Mouse (Mus musculus) hindbrain, embryonic 16.5 days (tissue): ENCODE results near the gene Ppp1r12b. TPM values are rescaled to one million over a fixed set of nuclear protein-coding genes. Genes with fewer than 3 reads are reported as not detected.
A peak's percentile ranks its signal among the peaks of the same experiment; 100 is the strongest.
"Not testable (repeated sequence)": the region's sequence is repeated elsewhere in the genome, so short reads cannot be mapped to it uniquely, and the experiment has no call there.

Source experiments
- ATAC-seq: fragments of 200-750 bp; cut with Nextera tagmentation; 2 replicates; pipeline ENCODE4 v1.8.0; 2017; ENCODE audit warnings: moderate TSS enrichment, moderate library complexity
- H3K27ac ChIP-seq: fragments of 300-500 bp; sonication (generic); 2 replicates; pipeline ENCODE4 v1.5.1; 2014; ENCODE audit warnings: low read depth, mild to moderate bottlenecking, control low read depth, low read length, moderate library complexity
- H3K27me3 ChIP-seq: fragments of 300-500 bp; sonication (generic); replicated peaks from 2 replicates; pipeline ENCODE4 v1.6.1; 2014; ENCODE audit warnings: low read length; ENCODE audit not compliant: control insufficient read depth, insufficient read depth
- H3K36me3 ChIP-seq: fragments of 300-500 bp; sonication (generic); 2 replicates; pipeline ENCODE4 v1.6.1; 2014; ENCODE audit warnings: mild to moderate bottlenecking, low read length, moderate library complexity, mixed read lengths; ENCODE audit not compliant: control insufficient read depth, insufficient read depth
- H3K4me1 ChIP-seq: fragments of 300-500 bp; sonication (generic); 2 replicates; pipeline ENCODE4 v1.6.1; 2014; ENCODE audit warnings: low read depth, low read length; ENCODE audit not compliant: control insufficient read depth, insufficient read depth
- H3K4me2 ChIP-seq: fragments of 300-500 bp; sonication (generic); 2 replicates; pipeline ENCODE4 v1.6.1; 2014; ENCODE audit warnings: mild to moderate bottlenecking, low read length, control low read depth, moderate library complexity
- H3K4me3 ChIP-seq: fragments of 300-500 bp; sonication (generic); 2 replicates; pipeline ENCODE4 v1.5.1; 2014; ENCODE audit warnings: mild to moderate bottlenecking, low read length, control low read depth, moderate library complexity
- H3K9ac ChIP-seq: fragments of 300-500 bp; sonication (generic); 2 replicates; pipeline ENCODE4 v1.6.1; 2014; ENCODE audit warnings: low read depth, mild to moderate bottlenecking, control low read depth, low read length, moderate library complexity
- H3K9me3 ChIP-seq: fragments of 300-500 bp; sonication (generic); 2 replicates; pipeline ENCODE4 v1.6.1; 2014; ENCODE audit warnings: mild to moderate bottlenecking, low read length, moderate library complexity; ENCODE audit not compliant: control insufficient read depth
- WGBS: fragments of 180-500 bp; shearing (Covaris S2); extraction: QIAGEN DNeasy Blood & Tissue Kit; methylation state at CpG from one replicate; pipeline ENCODE4 v1.1.7; 2014; 5-methylcytosine and 5-hydroxymethylcytosine counted together
- polyA plus RNA-seq: library from polyadenylated mRNA; unstranded; fragments of >200 nt; fragmentation: Nextera tagmentation; extraction: Ambion mirVana; gene quantifications from 2 replicates; pipeline ENCODE4 v1.2.1, GENCODE M21; 2015

Gene Ppp1r12b
- polyA plus RNA-seq, 1 experiment from 2014 or later = 13.4 TPM

- Histone ChIP-seq H3K4me3 (no peak overlapping the region), H3K9ac (no peak overlapping the region), H3K27ac (no peak overlapping the region), H3K36me3 (no peaks in the 10 kb centered on the region), H3K4me1 (peaks cover 5% of the 10 kb centered on the region), H3K4me2 (no peak overlapping the region), H3K9me3 (no peaks in the 10 kb centered on the region), H3K27me3 (no peaks in the 10 kb centered on the region)
- ATAC-seq = no peak
- 94% methylated on average over 3 of the region's 3 CpGs for WGBS
These were observed 105.4 kb downstream of the Ppp1r12b start for GRCm38 (mm10) chr1:134850361-134850760.

- no peak for ATAC-seq
- no peaks in the 10 kb centered on the region for H3K27me3 ChIP-seq
- H3K4me2 ChIP-seq = no peak overlapping the region
- H3K9me3 ChIP-seq = no peaks in the 10 kb centered on the region
- no peaks in the 10 kb centered on the region for H3K36me3 ChIP-seq
- H3K27ac ChIP-seq = no peak overlapping the region
- peaks cover 5% of the 10 kb centered on the region for H3K4me1 ChIP-seq
- 77% methylated on average over 9 of the region's 9 CpGs for WGBS
- H3K4me3 ChIP-seq = no peak overlapping the region
- H3K9ac ChIP-seq = no peak overlapping the region
These were observed 107.9 kb downstream of the Ppp1r12b start for GRCm38 (mm10) chr1:134847851-134848250.

- no peaks in the 10 kb centered on the region for H3K9me3 ChIP-seq
- no peaks in the 10 kb centered on the region for H3K27me3 ChIP-seq
- 0 out of 2 replicates have a peak, but pooled peaks have one; percentile 11 for ATAC-seq
- no peak overlapping the region for H3K9ac ChIP-seq
- H3K27ac ChIP-seq = peak overlapping the region; percentile 45; the same call in 1 of the 2 replicates
- 0 out of 2 replicates have a peak, but pooled peaks cover 2% of the 10 kb centered on the region for H3K36me3 ChIP-seq
- 65% methylated on average over 10 of the region's 10 CpGs for WGBS
- no peak overlapping the region for H3K4me3 ChIP-seq
- peaks cover 5% of the 10 kb centered on the region for H3K4me1 ChIP-seq
- H3K4me2 ChIP-seq = no peak overlapping the region
These were observed 109.3 kb downstream of the Ppp1r12b start for GRCm38 (mm10) chr1:134846295-134846988.

- H3K4me2 ChIP-seq = no peak overlapping the region
- no peaks in the 10 kb centered on the region for H3K9me3 ChIP-seq
- 0 out of 2 replicates have a peak, but pooled peaks cover 2% of the 10 kb centered on the region for H3K36me3 ChIP-seq
- no peaks in the 10 kb centered on the region for H3K27me3 ChIP-seq
- ATAC-seq = no peak
- no peak overlapping the region for H3K9ac ChIP-seq
- peaks cover 5% of the 10 kb centered on the region for H3K4me1 ChIP-seq
- no peak overlapping the region for H3K4me3 ChIP-seq
- no peak overlapping the region for H3K27ac ChIP-seq
- WGBS = 92% methylated on average over 6 of the region's 6 CpGs
These were observed 112.4 kb downstream of the Ppp1r12b start for GRCm38 (mm10) chr1:134843369-134843768.

- ATAC-seq = no peak
- Histone ChIP-seq H3K4me2 (no peak overlapping the region), H3K9me3 (no peaks in the 10 kb centered on the region), H3K4me3 (no peak overlapping the region), H3K27me3 (no peaks in the 10 kb centered on the region), H3K9ac (no peak overlapping the region), H3K27ac (no peak overlapping the region), H3K36me3 (peaks cover 15% of the 10 kb centered on the region), H3K4me1 (no peaks in the 10 kb centered on the region)
- WGBS = 56% methylated on average over 10 of the region's 10 CpGs
These were observed 118.7 kb downstream of the Ppp1r12b start for GRCm38 (mm10) chr1:134836909-134837480.

GRCm38 (mm10) chr1:134830881-134831280, 124.9 kb downstream of the Ppp1r12b start:
- H3K4me1 ChIP-seq, H3K27me3 ChIP-seq, H3K27ac ChIP-seq, H3K9me3 ChIP-seq, ATAC-seq, H3K9ac ChIP-seq, H3K4me3 ChIP-seq, H3K4me2 ChIP-seq: not testable (repeated sequence)
- WGBS = 82% methylated on average over 3 of the region's 3 CpGs
- peaks cover 14% of the 10 kb centered on the region for H3K36me3 ChIP-seq

GRCm38 (mm10) chr1:134829635-134830034, 126.1 kb downstream of the Ppp1r12b start:
- Histone ChIP-seq H3K4me1 (no peaks in the 10 kb centered on the region), H3K27ac (no peak overlapping the region), H3K36me3 (peaks cover 8% of the 10 kb centered on the region), H3K4me3 (no peak overlapping the region), H3K9ac (no peak overlapping the region), H3K9me3 (no peaks in the 10 kb centered on the region), H3K27me3 (no peaks in the 10 kb centered on the region), H3K4me2 (no peak overlapping the region)
- 44% methylated on average over 4 of the region's 4 CpGs for WGBS
- ATAC-seq = peak; percentile 58; the same call in 1 of the 2 replicates

GRCm38 (mm10) chr1:134824896-134825295, 130.8 kb downstream of the Ppp1r12b start:
- ATAC-seq = no peak
- Histone ChIP-seq H3K4me2 (no peak overlapping the region), H3K27ac (no peak overlapping the region), H3K27me3 (no peaks in the 10 kb centered on the region), H3K36me3 (no peaks in the 10 kb centered on the region), H3K9ac (no peak overlapping the region), H3K4me3 (no peak overlapping the region), H3K9me3 (no peaks in the 10 kb centered on the region), H3K4me1 (no peaks in the 10 kb centered on the region)
- WGBS = 75% methylated on average over 6 of the region's 6 CpGs

GRCm38 (mm10) chr1:134823842-134824241, 131.9 kb downstream of the Ppp1r12b start:
- Histone ChIP-seq H3K36me3 (no peaks in the 10 kb centered on the region), H3K4me3 (no peak overlapping the region), H3K4me2 (no peak overlapping the region), H3K9ac (no peak overlapping the region), H3K27me3 (no peaks in the 10 kb centered on the region), H3K27ac (no peak overlapping the region), H3K9me3 (no peaks in the 10 kb centered on the region), H3K4me1 (no peaks in the 10 kb centered on the region)
- 73% methylated on average over 7 of the region's 7 CpGs for WGBS
- ATAC-seq = no peak
